Mouse (Mus musculus): ENCODE data around the gene Akp3. TPM values are rescaled to one million over a fixed set of nuclear protein-coding genes. Genes with fewer than 3 reads are reported as not detected.

Gene Akp3
- polyA plus RNA-seq, 1 experiment from 2014 or later = not detected

DNA sequence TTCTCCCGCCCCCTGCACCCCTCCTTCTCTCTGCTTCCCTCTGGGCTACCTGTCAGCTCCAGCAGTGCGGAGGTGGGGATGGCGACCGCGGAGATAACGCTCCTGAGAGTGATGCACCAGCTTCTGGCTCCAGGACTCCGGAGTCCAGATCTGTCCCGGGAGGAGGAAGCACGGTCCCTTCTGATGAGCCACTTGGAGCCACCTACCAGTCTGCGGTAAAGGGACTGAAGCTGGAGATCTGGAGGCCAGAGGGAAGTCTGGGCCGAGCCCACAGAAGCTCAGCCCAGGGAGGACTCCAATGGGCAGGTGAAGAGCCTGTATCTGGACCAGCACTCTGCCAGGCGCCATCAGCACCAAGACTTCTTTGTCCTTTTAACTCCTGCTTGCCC lies 31.4 kb downstream of the Akp3 start, which contains the start of gene Ecel1:
Ecel1 (minus strand) TSS at position 323 of the 389 bp plus-strand sequence.
- H3K9ac ChIP-seq = peak within 1 kb of the TSS; percentile 63
- peak within 1 kb of the TSS; percentile 75 for H3K4me2 ChIP-seq (replicated peaks)
- ATAC-seq (ENCODE audit: low FRiP score) = no peak
- H3K4me3 ChIP-seq = peak within 1 kb of the TSS; percentile 47
- H3K4me1 ChIP-seq = peaks cover 29% of the 10 kb centered on the region
- H3K27ac ChIP-seq = 0 out of 2 replicates have a peak within 1 kb of the TSS, but pooled peaks have one; percentile 62
- peaks cover 85% of the 10 kb centered on the region for H3K27me3 ChIP-seq
- H3K36me3 ChIP-seq = no peaks in the 10 kb centered on the region
- H3K9me3 ChIP-seq (replicated peaks) = no peaks in the 10 kb centered on the region
- 4% methylated on average over 11 of the region's 12 CpGs for WGBS

DNA sequence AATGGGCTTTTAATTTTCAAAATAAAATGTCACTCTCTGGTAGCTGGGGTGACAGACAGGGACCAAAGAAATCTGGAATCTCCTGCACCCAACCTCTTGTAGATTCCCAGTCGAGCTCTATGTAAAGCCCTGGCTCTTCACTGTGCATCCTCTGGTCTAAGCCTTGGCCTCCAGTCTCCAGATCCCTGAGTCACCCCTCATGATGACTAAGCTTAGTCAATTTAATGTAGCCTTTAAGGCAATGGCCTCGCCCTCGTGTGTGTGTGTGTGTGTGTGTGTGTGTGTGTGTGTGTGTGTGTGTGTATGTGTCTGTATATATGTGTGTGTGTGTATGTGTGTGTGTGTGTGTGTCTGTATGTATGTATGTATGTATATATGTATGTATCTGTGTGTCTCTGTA lies 34.6 kb downstream of the Akp3 start:
- H3K4me3 ChIP-seq = no peak overlapping the region
- H3K4me2 ChIP-seq (replicated peaks) = no peak overlapping the region
- H3K36me3 ChIP-seq = no peaks in the 10 kb centered on the region
- H3K27me3 ChIP-seq = peaks cover 60% of the 10 kb centered on the region
- WGBS = 82% methylated on average over 3 of the region's 3 CpGs
- no peak for ATAC-seq (ENCODE audit: low FRiP score)
- peaks cover 28% of the 10 kb centered on the region for H3K4me1 ChIP-seq
- no peaks in the 10 kb centered on the region for H3K9me3 ChIP-seq (replicated peaks)
- H3K27ac ChIP-seq = no peak overlapping the region
- no peak overlapping the region for H3K9ac ChIP-seq

DNA sequence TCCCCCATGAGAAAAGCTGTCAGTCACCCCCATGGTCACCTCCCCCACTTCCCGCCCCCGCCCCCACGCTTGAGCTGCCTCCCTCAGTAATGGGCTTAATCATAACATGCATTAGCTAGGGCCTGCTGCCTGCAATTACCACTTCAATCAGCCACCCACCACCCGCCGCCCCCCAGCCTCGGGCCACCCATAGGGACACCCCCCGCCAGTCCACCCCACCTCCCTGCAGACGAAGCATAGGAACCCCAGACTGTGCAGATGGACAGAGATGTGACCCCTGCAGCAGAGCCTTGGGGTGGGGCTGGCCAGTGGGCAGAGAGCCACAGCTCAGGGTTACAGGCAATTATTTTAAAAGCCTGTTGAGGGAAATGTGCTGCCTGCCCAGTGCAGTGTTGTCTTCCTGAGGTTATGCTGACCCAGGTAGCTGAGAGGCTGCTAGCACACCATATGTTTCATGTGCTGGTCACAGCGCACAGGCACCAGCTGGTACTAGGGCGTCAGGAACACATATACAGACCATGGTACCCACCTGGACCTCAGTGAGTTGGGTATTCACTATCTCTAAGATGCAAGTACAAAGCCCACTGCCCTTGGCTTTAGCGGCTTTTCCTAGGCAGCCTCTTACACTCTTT lies 39.5 kb downstream of the Akp3 start:
- H3K9ac ChIP-seq = no peak overlapping the region
- WGBS = 35% methylated on average over 9 of the region's 11 CpGs
- no peak overlapping the region for H3K4me3 ChIP-seq
- peaks cover 20% of the 10 kb centered on the region for H3K4me1 ChIP-seq
- H3K36me3 ChIP-seq = no peaks in the 10 kb centered on the region
- peak; percentile 57 for ATAC-seq (ENCODE audit: low FRiP score)
- no peaks in the 10 kb centered on the region for H3K9me3 ChIP-seq (replicated peaks)
- H3K4me2 ChIP-seq (replicated peaks) = no peak overlapping the region
- peaks cover 26% of the 10 kb centered on the region for H3K27me3 ChIP-seq
- peak overlapping the region; percentile 50 for H3K27ac ChIP-seq

DNA sequence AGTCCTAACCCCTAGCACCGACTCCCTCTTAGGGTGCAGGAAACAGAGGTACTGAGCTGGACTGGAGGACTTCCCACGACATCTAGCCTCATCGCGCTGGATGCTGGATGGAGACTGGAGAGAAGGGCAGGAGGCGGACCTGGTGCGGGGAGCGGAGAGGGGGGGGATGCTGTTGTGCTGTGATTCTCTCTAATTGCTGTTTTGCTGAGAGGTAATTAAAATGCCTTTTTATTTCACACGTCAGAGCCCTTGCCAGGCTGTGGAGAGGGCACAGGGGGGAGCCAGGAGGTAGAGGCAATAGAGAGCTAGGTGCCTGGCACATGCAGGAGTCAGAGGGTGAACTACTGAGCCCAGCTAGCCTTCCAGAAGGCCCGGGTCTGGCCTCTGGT lies 40.0 kb downstream of the Akp3 start:
- Histone ChIP-seq H3K27ac (peak overlapping the region; percentile 50), H3K4me1 (peaks cover 24% of the 10 kb centered on the region), H3K4me3 (no peak overlapping the region), H3K9ac (no peak overlapping the region), H3K27me3 (peaks cover 24% of the 10 kb centered on the region), H3K9me3 (replicated peaks) (no peaks in the 10 kb centered on the region), H3K4me2 (replicated peaks) (no peak overlapping the region), H3K36me3 (no peaks in the 10 kb centered on the region)
- 0 out of 2 replicates have a peak, but pooled peaks have one; percentile 7 for ATAC-seq (ENCODE audit: low FRiP score)
- WGBS = 50% methylated on average over 9 of the region's 9 CpGs

- Histone ChIP-seq H3K4me1 (peaks cover 52% of the 10 kb centered on the region), H3K4me2 (replicated peaks) (peak overlapping the region; percentile 13), H3K27ac (peak overlapping the region; percentile 77), H3K9me3 (replicated peaks) (no peaks in the 10 kb centered on the region), H3K9ac (no peak overlapping the region), H3K4me3 (no peak overlapping the region), H3K27me3 (peaks cover 41% of the 10 kb centered on the region), H3K36me3 (no peaks in the 10 kb centered on the region)
- WGBS = 12% methylated on average over 19 of the region's 19 CpGs
- peak; percentile 39 for ATAC-seq (ENCODE audit: low FRiP score)
Measured at GRCm38 (mm10) chr1:87170458-87170857, 45.7 kb downstream of the Akp3 start.

- Histone ChIP-seq H3K27me3 (peaks cover 38% of the 10 kb centered on the region), H3K27ac (peak overlapping the region; percentile 77; the same call in 1 of the 2 replicates), H3K4me3 (no peak overlapping the region), H3K9ac (no peak overlapping the region), H3K4me1 (peaks cover 60% of the 10 kb centered on the region), H3K4me2 (replicated peaks) (no peak overlapping the region), H3K36me3 (no peaks in the 10 kb centered on the region), H3K9me3 (replicated peaks) (no peaks in the 10 kb centered on the region)
- 92% methylated on average over 1 of the region's 1 CpGs for WGBS
- no peak for ATAC-seq (ENCODE audit: low FRiP score)
Measured at GRCm38 (mm10) chr1:87171312-87171711, 46.5 kb downstream of the Akp3 start.

DNA sequence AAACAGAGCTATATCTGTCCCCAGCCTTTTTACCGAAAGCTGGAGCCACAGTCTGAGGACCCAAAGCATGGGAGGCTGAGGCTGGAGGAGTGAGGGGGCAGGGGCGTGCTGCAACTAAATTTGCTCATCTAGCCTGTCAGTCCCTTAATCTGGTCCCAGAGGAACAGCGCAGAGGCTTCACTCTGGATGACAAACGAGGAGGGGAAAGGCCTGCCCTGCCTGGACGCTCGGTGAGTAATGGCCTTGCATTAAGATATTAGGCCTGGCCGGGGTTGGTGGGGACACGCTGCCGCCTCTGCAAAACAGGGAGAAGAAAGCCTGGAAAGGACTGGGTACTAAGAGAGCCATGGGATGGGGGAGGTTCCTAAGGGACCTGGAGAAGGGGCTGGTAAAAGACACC lies 47.5 kb downstream of the Akp3 start:
- 34% methylated on average over 9 of the region's 9 CpGs for WGBS
- H3K9ac ChIP-seq = no peak overlapping the region
- ATAC-seq (ENCODE audit: low FRiP score) = no peak

GRCm38 (mm10) chr1:87174006-87174955 lies 49.5 kb downstream of the Akp3 start:
- Histone ChIP-seq H3K9me3 (replicated peaks) (no peaks in the 10 kb centered on the region), H3K36me3 (no peaks in the 10 kb centered on the region), H3K9ac (no peak overlapping the region), H3K27ac (no peak overlapping the region), H3K4me1 (peaks cover 65% of the 10 kb centered on the region), H3K27me3 (peaks cover 37% of the 10 kb centered on the region), H3K4me2 (replicated peaks) (0 out of 2 replicates have a peak overlapping the region, but pooled peaks have one; percentile 23), H3K4me3 (no peak overlapping the region)
- 23% methylated on average over 28 of the region's 28 CpGs for WGBS
- ATAC-seq (ENCODE audit: low FRiP score) = no peak

More for the DNA sequence above, 47.5 kb downstream of the Akp3 start:
- Histone ChIP-seq H3K4me1 (peaks cover 65% of the 10 kb centered on the region), H3K4me3 (no peak overlapping the region), H3K4me2 (replicated peaks) (no peak overlapping the region), H3K36me3 (no peaks in the 10 kb centered on the region), H3K9me3 (replicated peaks) (no peaks in the 10 kb centered on the region), H3K27me3 (peaks cover 40% of the 10 kb centered on the region), H3K27ac (peak overlapping the region; percentile 67)

GRCm38 (mm10) chr1:87175852-87176292 lies 51.1 kb downstream of the Akp3 start:
- peak overlapping the region; percentile 15; the same call in 1 of the 2 replicates for H3K4me2 ChIP-seq (replicated peaks)
- H3K27me3 ChIP-seq = peaks cover 33% of the 10 kb centered on the region
- peak; percentile 87 for ATAC-seq (ENCODE audit: low FRiP score)
- H3K9ac ChIP-seq = no peak overlapping the region
- peaks cover 51% of the 10 kb centered on the region for H3K4me1 ChIP-seq
- H3K4me3 ChIP-seq = no peak overlapping the region
- H3K9me3 ChIP-seq (replicated peaks) = no peaks in the 10 kb centered on the region
- peak overlapping the region; percentile 66 for H3K27ac ChIP-seq
- H3K36me3 ChIP-seq = no peaks in the 10 kb centered on the region
- WGBS = 11% methylated on average over 11 of the region's 11 CpGs

Other genes with a start within 250 kb of the Akp3 start
- gene Alppl2, start 35.0 kb upstream of the Akp3 start, polyA plus RNA-seq (2016; fragmentation: Nextera tagmentation; extraction: Ambion mirVana) = not detected in 2 replicates
- gene Alpi, start 23.4 kb upstream of the Akp3 start, polyA plus RNA-seq (2016; fragmentation: Nextera tagmentation; extraction: Ambion mirVana) = not detected in 2 replicates
- gene Ecel1, start 31.5 kb downstream of the Akp3 start, polyA plus RNA-seq (2016; fragmentation: Nextera tagmentation; extraction: Ambion mirVana) = 29.2 and 33.6 TPM in 2 replicates
- gene Prss56, start 58.3 kb downstream of the Akp3 start, polyA plus RNA-seq (2016; fragmentation: Nextera tagmentation; extraction: Ambion mirVana) = 3.6 and 9.3 TPM in 2 replicates
- gene Chrnd, start 65.6 kb downstream of the Akp3 start, polyA plus RNA-seq (2016; fragmentation: Nextera tagmentation; extraction: Ambion mirVana) = 0.14 and 0.64 TPM in 2 replicates
- gene Chrng, start 79.7 kb downstream of the Akp3 start, polyA plus RNA-seq (2016; fragmentation: Nextera tagmentation; extraction: Ambion mirVana) = 0.90 and 3.0 TPM in 2 replicates
- 148 and 150 TPM in 2 replicates for gene Eif4e2, start 88.9 kb downstream of the Akp3 start, polyA plus RNA-seq (2016; fragmentation: Nextera tagmentation; extraction: Ambion mirVana)
- 0.40 TPM in 2 replicates for gene Efhd1, start 139.4 kb downstream of the Akp3 start, polyA plus RNA-seq (2016; fragmentation: Nextera tagmentation; extraction: Ambion mirVana)
- gene Gigyf2, start 202.0 kb downstream of the Akp3 start, polyA plus RNA-seq (2016; fragmentation: Nextera tagmentation; extraction: Ambion mirVana) = 66.4 and 68.0 TPM in 2 replicates